Comparison of ENCODE assay signal across 31 mouse cellular contexts in the genomic region with DNA sequence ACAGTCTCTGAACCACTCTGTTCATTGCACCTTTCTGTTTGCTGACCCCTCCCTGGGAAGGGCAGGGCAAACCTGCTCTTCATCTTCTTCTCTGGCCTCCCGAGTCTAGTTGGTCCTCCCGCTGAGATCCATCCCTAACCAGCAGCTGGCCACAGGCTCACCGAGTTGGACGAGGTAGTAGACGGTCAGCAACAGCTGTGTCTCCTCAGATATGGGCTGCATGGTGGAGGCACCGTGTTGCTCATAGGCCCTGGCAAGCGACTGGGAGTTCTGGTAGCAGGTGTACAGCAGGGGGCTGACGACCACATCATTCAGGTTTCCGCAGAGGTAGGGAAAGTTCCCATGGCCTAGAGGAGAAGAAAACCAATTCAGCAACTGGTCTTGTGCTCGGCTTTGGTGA.
"Had no signal": no experiment of that assay in that cellular context is flagged by ENCODE, and none has a peak within 500 bp of the region (broad histone marks: within the 10 kb centered on the region; RNA-seq: fewer than 3 reads in every experiment).

No protein-coding gene starts in this region.

- H3K4me3 ChIP-seq: left cerebral cortex, adult 2 months; limb, embryonic 10.5 days; limb, embryonic 12.5 days; limb, embryonic 13.5 days; limb, embryonic 15.5 days; liver, embryonic 12.5 days; liver, embryonic 13.5 days; liver, embryonic 15.5 days; lung, embryonic 15.5 days; megakaryocyte, embryonic 14.5 days; midbrain, embryonic 10.5 days; midbrain, embryonic 12.5 days; midbrain, embryonic 13.5 days; midbrain, embryonic 15.5 days had no signal

- H3K36me3 ChIP-seq: limb, embryonic 13.5 days; limb, embryonic 15.5 days; liver, embryonic 12.5 days; liver, embryonic 13.5 days; liver, embryonic 15.5 days; lung, embryonic 15.5 days; midbrain, embryonic 15.5 days had no signal

- ATAC-seq: liver, embryonic 12.5 days; liver, postnatal 0 days; lung, postnatal 0 days; midbrain, embryonic 13.5 days; midbrain, embryonic 15.5 days; midbrain, embryonic 16.5 days had no signal

- H3K9ac ChIP-seq: limb, embryonic 12.5 days; limb, embryonic 13.5 days; limb, embryonic 15.5 days; liver, embryonic 12.5 days; liver, embryonic 13.5 days; liver, embryonic 14.5 days; liver, embryonic 15.5 days; liver, postnatal 0 days; lung, embryonic 14.5 days; lung, embryonic 15.5 days; midbrain, embryonic 12.5 days; midbrain, embryonic 13.5 days; midbrain, embryonic 15.5 days had no signal

- H3K4me2 ChIP-seq: limb, embryonic 12.5 days; limb, embryonic 13.5 days; limb, embryonic 15.5 days; liver, embryonic 11.5 days; liver, embryonic 12.5 days; liver, embryonic 13.5 days; liver, embryonic 15.5 days; lung, embryonic 14.5 days; lung, embryonic 15.5 days; midbrain, embryonic 11.5 days; midbrain, embryonic 12.5 days; midbrain, embryonic 13.5 days; midbrain, embryonic 15.5 days had no signal

- DNase-seq: left cerebral cortex, postnatal 4 days; liver; liver, embryonic 13.5 days; liver, postnatal 0 days; lung, adult 18-20 months; lung, adult 2 months; lung, embryonic 14.5 days; lung, postnatal 10 days; lung, postnatal 14 days; lung, postnatal 36 days; lung, postnatal 4 days; midbrain, embryonic 14.5 days had no signal

- H3K4me1 ChIP-seq: limb, embryonic 10.5 days; limb, embryonic 12.5 days; limb, embryonic 13.5 days; limb, embryonic 15.5 days; liver, embryonic 12.5 days; liver, embryonic 13.5 days; liver, embryonic 15.5 days; lung, embryonic 15.5 days; midbrain, embryonic 12.5 days; midbrain, embryonic 13.5 days; midbrain, embryonic 15.5 days had no signal

- H3K9me3 ChIP-seq: limb, embryonic 10.5 days; limb, embryonic 12.5 days; limb, embryonic 13.5 days; limb, embryonic 15.5 days; liver, embryonic 12.5 days; liver, embryonic 13.5 days; liver, embryonic 15.5 days; lung, embryonic 15.5 days; megakaryocyte, embryonic 14.5 days; midbrain, embryonic 10.5 days; midbrain, embryonic 12.5 days; midbrain, embryonic 13.5 days; midbrain, embryonic 15.5 days had no signal

- H3K27me3 ChIP-seq: limb, embryonic 12.5 days; limb, embryonic 13.5 days; limb, embryonic 15.5 days; liver, embryonic 12.5 days; liver, embryonic 13.5 days; liver, embryonic 15.5 days; lung, embryonic 15.5 days; midbrain, embryonic 12.5 days; midbrain, embryonic 13.5 days; midbrain, embryonic 15.5 days had no signal

- H3K27ac ChIP-seq: left cerebral cortex, adult 2 months; limb, embryonic 10.5 days; limb, embryonic 12.5 days; limb, embryonic 13.5 days; limb, embryonic 15.5 days; liver, embryonic 12.5 days; liver, embryonic 13.5 days; liver, embryonic 14.5 days; liver, embryonic 15.5 days; lung, embryonic 15.5 days; macrophage; midbrain, embryonic 10.5 days; midbrain, embryonic 12.5 days; midbrain, embryonic 13.5 days; midbrain, embryonic 15.5 days had no signal
